Mouse (Mus musculus): ENCODE measurements around the gene Kdelr2. TPM values are rescaled to one million over a fixed set of nuclear protein-coding genes. Genes with fewer than 3 reads are reported as not detected.

The Kdelr2 gene
- total RNA-seq, 2 experiments from 2014 or later: 149 to 150 TPM

DNA sequence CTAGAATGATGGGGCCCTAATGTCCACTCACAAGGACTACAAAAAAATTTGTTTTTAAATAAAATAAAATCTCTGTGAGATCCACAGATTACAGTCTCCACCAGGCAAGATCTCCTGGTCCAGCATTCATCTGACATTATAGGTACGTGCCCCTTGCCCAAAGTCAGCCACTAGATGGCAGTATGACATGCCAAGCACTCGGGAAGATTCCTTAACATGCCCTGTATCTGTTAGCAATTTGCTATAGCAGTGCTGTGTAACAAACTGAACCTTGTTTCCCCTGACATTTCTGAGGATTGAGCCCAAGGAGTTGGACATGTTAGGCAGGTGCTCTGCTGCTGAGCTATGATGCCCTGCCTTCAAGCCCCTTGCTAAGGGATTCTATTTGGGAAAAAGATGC, 8.0 kb upstream of the Kdelr2 start:
- DNase-seq (ENCODE audit: low spot score in 2 of 2): no peak

DNA sequence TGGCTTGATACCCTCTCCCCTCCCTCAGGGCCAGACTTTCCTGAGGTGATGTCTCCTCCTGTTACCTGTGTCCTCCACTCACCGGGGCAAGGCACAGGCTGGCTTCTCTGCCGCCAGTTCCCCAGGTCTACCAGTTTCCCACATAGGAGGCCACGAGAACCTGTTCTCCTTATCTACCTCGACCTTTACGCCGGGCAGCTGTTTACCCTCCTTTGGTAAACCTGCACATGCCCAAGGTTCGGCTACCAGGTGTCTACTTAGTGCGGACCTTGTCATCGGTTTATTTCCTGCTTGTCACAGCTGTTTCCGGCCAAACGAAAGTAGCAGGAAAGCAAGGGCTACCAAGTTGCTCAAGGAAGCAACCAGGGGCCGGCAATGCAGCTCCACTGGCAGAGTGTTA, 3.1 kb upstream of the Kdelr2 start:
- no peak for DNase-seq (ENCODE audit: low spot score in 2 of 2)

DNA sequence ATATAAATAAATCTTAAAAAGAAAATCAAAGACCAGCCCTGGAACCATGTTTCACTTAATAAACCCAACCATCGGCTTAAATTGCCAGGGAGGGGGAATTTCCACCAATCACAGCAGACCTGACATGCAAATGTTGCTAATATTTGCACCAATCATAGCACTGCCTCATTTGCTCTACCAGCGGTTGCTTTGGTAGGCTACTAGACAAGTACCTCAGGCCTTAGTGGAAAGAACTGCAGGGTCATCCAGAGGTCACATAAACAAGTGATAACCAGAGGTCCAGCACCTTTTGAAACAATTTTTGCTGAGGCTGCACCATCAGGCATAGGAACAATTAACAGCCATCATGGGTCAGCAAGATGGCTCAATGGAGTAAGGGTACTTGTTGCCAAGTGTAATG, 2.1 kb upstream of the Kdelr2 start:
- no peak for DNase-seq (ENCODE audit: low spot score in 2 of 2)

DNA sequence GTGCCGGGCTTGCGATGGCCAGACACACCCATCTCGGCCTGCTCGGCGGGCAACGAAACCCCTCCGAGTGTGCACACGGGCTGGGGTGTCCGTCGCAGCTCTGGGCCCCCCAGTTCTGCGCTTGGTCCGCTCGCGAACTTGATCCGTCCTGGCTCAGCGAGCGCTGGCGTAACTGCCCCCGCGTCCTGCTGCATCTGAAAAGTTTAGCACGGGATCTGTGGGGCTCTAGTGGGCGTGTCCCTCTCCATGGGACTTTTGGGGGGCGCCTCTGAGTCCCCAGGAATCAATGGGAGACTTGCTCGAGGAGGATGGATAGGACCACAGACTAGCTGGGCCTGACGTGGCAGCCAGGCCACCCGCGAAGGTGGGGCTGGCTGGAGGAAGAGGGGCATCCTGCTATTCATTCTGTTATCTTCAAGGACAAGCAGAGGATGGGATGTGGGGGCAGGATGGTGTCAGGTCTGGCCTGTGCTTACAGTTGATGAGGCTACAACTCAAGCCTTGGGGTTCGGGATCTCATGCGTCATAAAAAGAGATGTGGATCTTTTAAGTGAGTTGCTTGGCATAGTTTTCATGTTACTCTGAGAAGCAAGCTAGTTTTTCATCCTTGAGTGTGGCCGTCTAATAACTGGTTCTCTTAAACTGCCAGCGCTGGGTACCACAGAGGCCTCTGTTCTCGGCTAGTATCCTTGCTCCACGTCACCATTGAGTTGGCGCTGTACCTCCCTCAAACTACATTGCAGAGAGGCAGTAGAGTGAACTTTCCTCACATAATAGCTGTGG, 701 bp downstream of the Kdelr2 start:
- peak in 1 of 2 experiments; percentile 43 for DNase-seq (ENCODE audit: low spot score in 2 of 2)

DNA sequence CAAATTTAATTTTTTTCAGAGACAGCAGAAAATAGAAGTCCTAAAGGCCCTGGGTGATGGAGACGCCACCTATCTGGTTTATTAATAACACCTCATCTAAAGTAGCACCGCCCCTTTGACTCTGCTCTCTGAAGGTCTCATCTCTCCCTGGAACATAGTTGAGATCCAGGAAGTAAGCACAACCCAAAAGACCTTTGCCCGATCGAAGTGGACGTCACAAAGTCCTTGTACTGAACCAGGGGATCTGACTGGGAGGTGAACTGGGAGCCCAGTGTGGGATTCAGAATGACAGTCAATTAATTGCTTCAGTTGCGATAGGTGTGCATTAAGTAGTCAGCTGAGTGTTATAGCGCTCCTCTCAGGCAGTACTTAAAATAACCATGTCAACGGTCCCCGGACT, 1.6 kb downstream of the Kdelr2 start:
- DNase-seq (ENCODE audit: low spot score in 2 of 2): no peak

DNA sequence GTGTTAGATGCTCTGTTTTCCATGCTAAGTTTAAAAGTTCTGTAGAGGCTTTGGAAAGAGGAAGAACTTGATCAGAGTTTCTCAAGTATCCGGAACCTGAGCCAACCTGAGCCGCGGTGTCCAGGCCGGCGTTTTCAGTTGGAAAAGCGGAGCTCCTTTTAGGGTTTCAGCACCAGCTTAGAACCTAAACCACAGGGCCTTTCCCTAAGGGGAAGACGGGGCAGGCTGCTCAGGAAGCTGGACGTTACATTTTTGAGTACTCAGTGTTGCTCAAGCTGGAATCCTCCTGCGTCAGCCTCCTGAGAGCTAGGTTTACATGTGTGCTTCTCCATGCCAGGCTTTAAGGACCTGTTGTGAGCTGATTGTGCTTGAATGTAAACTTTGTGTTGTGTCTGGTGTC, 2.9 kb downstream of the Kdelr2 start:
- no peak for DNase-seq (ENCODE audit: low spot score in 2 of 2)

DNA sequence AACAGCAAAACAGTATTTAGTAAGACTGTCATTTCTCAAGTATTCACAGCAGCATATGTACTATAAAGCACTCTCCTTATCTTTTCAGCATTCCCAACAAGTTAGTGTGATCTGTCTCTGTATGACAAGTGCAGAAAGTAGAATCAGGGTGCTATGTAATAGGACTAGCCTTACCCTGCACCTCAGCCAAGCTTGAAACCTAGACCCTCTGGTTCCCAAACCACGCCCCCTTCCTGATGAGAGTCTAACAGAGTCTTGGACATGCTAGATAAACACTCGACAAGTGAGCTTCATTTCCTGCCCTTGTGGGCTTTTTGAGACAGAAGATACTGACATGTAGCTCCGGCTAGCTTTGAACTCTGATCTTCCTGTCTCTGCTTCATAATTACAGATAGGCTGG, 5.6 kb downstream of the Kdelr2 start:
- DNase-seq (ENCODE audit: low spot score in 2 of 2): no peak

DNA sequence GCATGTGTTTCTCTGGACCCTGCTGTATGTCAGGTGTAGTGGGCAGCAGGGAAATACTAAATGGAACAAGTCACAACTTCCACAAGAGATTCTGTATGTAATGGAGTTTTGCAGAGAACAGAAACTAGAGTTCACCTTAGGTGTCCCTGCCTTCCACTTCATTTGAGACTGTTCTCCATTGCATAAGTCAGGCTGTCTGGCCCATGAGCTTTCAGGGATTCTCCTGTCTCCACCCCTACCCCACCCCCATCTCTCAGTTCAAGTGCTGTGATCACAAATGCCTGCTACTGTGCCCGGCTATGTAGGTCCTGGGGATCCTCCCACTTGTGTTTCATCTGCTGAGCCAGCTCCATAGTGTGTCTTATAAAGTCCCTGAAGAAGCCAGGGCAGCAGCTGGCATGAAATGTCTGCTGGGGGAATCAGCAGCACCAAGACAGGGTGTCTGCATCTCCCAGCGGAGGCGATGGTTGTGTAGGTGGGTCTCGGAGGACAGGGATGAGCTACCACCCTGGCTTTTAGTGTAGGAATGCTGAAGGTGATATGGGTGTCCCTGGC, 7.3 kb downstream of the Kdelr2 start:
- DNase-seq (ENCODE audit: low spot score in 2 of 2): no peak

DNA sequence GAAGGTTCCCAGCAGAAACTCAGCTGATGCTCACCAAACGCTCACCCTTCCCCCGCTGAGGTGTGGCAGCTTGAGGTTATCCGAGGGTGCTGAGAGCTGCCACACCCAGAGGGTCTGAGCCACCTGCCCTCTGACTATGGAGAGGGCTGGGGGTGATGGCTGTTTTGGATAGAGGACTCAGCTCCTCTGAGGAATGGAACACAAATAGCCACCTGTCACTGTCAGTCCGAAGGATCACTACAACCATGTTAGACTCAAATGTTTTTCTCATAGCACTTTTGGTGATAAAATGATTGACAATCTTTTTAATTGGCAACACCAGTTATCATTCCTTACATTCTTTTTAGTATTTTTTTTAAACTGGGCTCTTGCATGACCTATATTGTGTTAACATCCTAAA, 17.8 kb downstream of the Kdelr2 start:
- no peak for DNase-seq (ENCODE audit: low spot score in 2 of 2)

DNA sequence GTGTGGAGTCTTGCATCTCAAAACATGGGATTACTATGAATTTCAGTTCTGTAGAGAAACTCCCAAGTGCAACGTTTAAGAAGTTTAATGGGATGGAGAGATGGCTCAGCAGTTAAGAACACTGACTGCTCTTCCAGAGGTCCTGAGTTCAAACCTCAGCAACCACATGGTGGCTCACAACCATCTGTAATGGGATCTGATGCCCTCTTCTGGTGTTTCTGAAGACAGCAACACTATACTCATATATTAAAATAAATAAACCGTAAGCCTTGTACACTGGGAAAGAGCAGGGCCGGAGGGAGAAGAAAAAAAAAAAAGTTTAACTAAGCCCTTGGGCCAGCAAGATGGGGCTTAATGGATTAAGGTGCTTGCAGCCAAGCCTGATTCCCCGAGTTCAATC, 19.4 kb downstream of the Kdelr2 start:
- DNase-seq (ENCODE audit: low spot score in 2 of 2): no peak

DNA sequence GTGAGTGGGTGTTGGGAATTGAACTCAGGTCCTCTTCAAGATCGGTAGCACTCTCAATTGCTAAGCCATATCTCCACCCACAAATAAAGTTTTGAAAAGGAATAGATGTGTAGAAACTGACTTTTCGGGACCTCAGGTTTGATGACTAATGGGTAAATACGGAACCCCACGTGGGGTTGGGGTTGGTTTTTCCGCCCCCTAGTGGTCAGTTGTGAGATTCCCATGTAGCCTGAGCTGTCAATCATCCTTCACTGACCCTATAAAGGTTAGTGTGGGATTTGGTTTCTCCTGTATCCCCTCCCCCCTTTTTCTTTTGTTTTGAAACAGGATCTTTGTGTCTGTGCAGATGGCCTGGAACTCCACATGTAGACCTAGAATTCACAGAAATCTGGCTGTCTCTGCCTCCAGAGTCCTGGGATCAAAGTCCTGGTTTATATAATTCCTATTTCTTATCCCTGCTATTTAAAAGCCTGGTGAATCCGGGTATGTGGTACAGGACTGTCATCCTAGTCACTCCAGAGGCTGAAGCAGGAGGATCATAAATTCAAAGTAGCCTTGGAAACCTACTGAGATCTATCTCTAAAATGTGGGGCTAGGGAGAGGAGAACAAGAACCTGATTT, 20.4 kb downstream of the Kdelr2 start:
- peak in 1 of 2 experiments; percentile 49 for DNase-seq (ENCODE audit: low spot score in 2 of 2)

DNA sequence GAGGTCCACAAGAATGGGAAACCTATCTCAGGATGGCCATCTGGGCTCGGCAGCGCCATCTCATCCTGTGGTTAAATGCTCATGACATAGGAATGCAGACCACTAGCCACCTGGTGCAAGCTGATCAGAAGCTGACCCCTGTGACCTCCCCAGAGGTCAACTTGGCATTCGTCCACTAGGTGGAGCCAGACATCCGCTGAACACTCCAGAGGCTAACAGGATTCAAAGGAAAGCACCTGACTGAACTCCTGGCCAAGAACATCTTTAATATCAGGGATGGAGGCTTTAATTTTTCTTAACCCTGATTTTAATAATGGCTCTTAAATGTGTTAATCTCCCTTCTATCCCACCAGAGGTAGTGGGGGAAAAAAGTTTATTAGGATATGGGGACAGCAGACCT, 30.8 kb downstream of the Kdelr2 start:
- peak; percentile 52 to 60 for DNase-seq (ENCODE audit: low spot score in 2 of 2)

DNA sequence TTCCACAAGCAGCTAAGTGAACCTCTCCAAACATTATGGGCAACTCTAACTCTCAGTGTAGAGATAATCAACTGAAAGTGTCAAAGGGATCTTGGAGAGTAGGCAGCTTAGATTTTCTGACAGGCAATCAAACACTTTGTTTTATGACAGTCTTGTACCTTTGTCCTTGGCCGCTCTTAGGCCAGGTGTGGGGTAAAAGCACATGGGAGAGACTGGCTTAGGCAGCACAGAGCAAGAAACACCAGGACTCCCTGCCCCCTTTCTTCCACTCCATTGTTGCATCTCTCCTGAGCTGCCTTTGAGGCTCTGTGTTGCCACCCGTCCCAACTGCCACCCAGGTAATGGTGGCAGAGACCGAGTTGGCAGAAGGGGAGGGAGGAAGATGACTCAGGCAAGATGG, 37.7 kb downstream of the Kdelr2 start:
- DNase-seq (ENCODE audit: low spot score in 2 of 2): no peak

DNA sequence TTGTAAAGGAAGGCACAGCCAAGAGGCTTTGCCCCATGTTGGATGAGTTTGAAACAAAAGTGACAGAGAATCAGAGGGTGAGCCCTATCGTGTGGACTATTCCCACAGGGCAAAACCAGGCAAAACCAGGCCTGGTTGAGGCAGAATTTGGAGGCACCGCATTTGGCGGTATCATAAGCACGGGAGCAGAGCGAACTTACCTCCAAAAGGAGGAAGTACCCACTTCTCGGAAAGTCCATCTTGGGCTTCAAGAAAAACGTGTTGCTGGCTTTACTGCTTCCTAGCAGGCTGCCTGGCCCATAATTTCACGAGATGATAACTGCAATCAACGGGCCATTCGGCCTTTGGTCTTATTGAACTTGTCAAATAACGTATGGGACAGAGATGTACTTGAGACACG, 38.1 kb downstream of the Kdelr2 start:
- no peak for DNase-seq (ENCODE audit: low spot score in 2 of 2)

DNA sequence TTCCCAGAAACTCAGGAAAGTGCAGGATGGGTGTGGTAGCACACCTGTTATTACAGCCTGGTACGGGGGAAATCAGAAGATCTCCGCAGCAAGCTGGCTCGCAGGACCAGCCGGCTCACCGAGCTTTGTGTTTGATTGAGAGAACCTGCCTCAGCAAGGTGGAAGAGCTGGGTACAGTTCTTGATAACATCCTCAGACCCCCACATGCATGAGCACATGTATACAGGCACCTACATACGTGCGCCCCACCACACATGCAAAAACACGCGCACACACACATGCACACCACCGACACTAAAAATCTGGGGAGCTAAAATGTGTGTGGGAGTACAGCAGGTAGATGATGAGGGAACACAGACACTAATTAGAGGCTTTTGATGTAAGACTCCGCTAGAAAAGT, 60.0 kb downstream of the Kdelr2 start:
- no peak for DNase-seq (ENCODE audit: low spot score in 2 of 2)

DNA sequence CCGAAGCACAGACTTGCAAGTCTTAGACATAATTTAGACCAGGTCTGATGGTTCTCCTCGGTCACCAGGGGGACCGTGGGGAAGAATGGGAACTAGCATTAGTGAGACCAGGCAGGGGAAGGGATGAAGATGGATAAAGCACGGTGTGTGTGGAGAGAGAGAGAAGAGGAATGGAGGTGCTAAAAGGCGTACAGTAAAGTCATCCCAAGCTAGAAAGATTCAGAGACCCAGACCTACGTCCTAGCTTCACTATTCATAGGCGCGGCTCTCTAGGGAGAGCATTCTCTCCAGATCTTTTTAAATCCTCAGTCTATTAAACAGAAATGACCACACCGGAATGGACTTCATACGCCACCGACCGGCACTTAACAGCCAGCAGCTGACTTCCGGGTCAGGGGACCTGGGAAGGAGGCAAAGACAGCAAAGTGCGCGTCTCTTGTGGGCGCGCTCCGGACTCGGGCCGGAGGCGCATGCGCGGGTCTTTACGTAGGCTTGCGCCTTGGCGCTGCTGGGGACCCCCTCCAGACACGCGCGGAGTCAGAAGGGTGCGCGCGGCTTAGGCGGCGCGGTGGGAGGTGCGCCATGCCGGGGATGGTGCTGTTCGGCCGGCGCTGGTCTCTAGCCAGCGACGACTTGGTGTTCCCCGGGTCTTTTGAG, 60.6 kb downstream of the Kdelr2 start, which contains the start of gene Daglb:
Gene Daglb (plus strand): TSS at position 485 of the 657 bp plus-strand sequence.
- peak; percentile 78 to 88 for DNase-seq (ENCODE audit: low spot score in 2 of 2)

DNA sequence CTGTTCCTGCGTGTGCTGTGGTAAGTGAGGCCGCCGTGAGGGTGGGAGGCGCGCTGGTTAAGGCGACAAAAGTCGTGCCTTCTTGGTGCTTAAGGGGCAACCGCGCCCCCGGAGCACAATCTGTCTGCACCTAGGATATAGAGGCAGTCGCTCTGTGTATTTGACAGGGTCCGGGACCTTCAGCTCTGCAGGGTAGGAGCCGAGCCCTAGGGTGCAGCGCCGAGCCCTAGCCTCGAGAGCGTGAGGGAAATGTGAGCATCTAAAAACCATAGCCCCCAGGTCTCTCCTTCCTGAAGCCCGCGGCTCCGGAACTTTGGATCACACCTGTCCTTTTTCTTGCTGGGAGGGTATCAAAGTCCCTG, 61.1 kb downstream of the Kdelr2 start:
- no peak for DNase-seq (ENCODE audit: low spot score in 2 of 2)

DNA sequence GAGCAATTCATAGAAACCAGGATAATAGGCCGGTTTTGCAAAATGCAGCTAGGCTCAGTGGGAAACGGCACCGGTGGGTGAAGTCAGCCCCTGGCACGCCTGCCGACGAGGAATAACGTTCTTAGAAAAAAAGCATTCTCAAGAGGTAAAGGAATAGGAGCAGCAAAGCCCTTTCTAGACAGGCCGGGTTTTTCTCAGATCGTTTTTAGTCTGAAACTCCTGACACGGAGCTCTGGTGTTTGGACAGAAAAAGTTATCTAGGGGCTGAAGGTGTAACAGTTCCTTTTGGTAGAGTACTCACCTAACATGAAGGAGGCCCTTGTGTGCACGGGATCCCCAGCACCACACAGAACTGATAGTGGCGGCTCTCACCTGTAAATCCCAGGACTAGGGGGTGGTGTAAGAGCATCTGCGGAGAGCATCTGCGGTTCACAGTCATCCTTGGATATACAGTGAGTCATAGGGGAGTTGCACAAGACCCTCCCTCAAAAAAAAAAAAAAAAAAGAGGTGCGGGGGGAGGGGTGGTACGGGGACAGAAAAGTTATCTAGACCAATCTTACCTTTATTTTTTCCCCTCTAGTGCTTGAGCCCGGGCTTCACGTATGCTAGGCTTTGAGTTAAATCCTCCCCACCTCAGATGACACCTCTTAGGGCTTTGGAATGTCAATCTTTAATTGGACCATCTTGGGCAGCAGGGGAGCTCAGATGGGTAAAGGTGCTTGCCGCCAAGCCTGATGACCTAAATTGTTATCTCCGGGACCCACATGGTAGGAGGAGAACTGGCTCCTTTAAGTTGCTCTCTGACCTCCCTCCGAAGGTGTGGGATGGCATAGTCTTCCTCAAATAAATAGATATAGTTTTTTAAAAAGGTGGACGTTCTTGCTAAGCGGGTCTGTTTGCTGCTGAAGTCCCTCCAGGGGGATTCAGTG, 61.8 kb downstream of the Kdelr2 start:
- no peak for DNase-seq (ENCODE audit: low spot score in 2 of 2)

DNA sequence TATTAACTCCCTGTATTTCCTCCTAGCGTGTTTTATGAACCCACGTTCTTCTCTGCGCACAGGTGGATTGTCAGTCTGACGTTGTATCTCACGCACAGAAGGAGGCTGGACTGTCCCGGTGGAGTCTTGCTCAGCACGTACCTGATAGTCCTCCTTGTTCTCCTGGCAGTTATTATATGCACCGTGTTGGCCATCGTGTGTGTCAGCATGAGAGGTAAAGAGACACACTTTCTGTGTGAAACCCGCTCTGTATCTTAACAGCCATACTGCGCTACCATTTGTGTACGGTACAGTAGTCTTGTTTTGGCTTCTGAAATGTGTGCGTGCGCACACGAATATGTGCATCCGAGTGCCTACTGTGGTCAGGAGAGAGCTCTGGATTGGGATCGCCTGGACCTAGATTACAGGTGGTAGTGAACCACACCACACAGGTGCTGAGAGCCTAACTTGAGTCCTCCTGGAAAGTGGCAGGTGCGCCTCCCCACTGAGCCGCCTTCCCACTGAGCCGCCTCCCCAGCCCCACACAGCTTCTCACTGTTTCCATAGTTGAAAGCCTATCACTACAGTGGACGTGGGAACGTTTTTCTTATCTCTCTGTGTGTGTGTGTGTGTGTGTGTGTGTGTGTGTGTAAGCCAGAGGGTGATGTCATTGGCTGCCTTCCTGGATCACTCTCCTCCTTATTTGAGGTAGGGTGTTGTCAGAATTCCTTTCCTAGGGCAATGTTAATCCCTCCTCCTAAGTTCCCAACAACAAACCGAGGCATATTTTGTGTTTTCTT, 63.4 kb downstream of the Kdelr2 start:
- DNase-seq (ENCODE audit: low spot score in 2 of 2): no peak

DNA sequence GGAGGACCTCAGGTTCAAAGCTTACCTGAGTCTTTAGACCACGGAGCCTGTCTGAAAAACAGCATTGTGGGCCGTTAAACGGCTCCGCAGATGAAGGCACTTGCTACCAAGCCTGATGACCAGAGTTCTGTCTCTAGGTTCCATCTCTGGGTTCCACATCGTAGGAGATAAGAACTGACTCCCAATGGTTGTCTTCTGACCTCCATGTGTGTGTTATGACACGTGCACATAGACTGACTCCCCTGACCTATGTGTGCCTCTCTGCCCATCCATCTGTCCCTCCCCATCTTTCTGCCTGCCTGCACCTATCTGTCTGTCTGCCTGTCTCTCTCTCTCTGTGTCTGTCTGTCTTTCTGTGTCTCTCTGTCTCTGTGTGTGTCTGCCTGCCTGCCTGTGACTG, 64.3 kb downstream of the Kdelr2 start:
- no peak for DNase-seq (ENCODE audit: low spot score in 2 of 2)
